Mouse (Mus musculus) kidney, postnatal 0 days (tissue): ENCODE results near the gene Rgs19. TPM values are rescaled to one million over a fixed set of nuclear protein-coding genes. Genes with fewer than 3 reads are reported as not detected.

ENCODE experiments used
- ATAC-seq: fragments of 200-750 bp; cut with Nextera tagmentation; replicated peaks from 2 replicates; pipeline ENCODE4 v1.8.0; 2017; ENCODE audit warnings: low read depth, moderate number of reproducible peaks, moderate TSS enrichment, moderate library complexity; ENCODE audit not compliant: low FRiP score
- DNase-seq: peaks from one replicate; pipeline ENCODE4 v3.0.0-alpha.2; 2016; ENCODE audit warnings: low spot score
- H3K27ac ChIP-seq: fragments of 300-500 bp; sonication (generic); 2 replicates; pipeline ENCODE4 v1.5.1; 2014; ENCODE audit warnings: mild to moderate bottlenecking
- H3K27me3 ChIP-seq: fragments of 300-500 bp; sonication (generic); 2 replicates; pipeline ENCODE4 v1.6.1; 2014; ENCODE audit warnings: low read length, mixed read lengths; ENCODE audit not compliant: insufficient read depth
- H3K36me3 ChIP-seq: fragments of 300-500 bp; sonication (generic); 2 replicates; pipeline ENCODE4 v1.6.1; 2014; ENCODE audit warnings: low read length, mixed read lengths; ENCODE audit not compliant: insufficient read depth
- H3K4me1 ChIP-seq: fragments of 300-500 bp; sonication (generic); replicated peaks from 2 replicates; pipeline ENCODE4 v1.6.1; 2014; ENCODE audit warnings: antibody characterized with exemption, low read length, mixed read lengths; ENCODE audit not compliant: insufficient read depth
- H3K4me2 ChIP-seq: fragments of 300-500 bp; sonication (generic); 2 replicates; pipeline ENCODE4 v1.6.1; 2014; ENCODE audit warnings: mild to moderate bottlenecking, low read length, moderate library complexity, mixed read lengths
- H3K4me3 ChIP-seq: fragments of 300-500 bp; sonication (generic); replicated peaks from 2 replicates; pipeline ENCODE4 v1.5.1; 2014; ENCODE audit warnings: low read depth, low read length
- H3K9ac ChIP-seq: fragments of 300-500 bp; sonication (generic); 2 replicates; pipeline ENCODE4 v1.6.1; 2014; ENCODE audit warnings: low read depth, low read length
- H3K9me3 ChIP-seq: fragments of 300-500 bp; sonication (generic); replicated peaks from 2 replicates; pipeline ENCODE4 v1.6.1; 2016; ENCODE audit warnings: low read length, inconsistent platforms, mixed read lengths
- CTCF ChIP-seq: IDR thresholded peaks from 2 replicates; pipeline ENCODE4 v1.5.1; 2016; ENCODE audit warnings: antibody characterized with exemption, low read depth, mild to moderate bottlenecking, moderate library complexity
- WGBS: fragments of 180-500 bp; shearing (Covaris S2); extraction: QIAGEN DNeasy Blood & Tissue Kit; methylation state at CpG from one replicate; pipeline ENCODE4 v1.1.7; 2014; 5-methylcytosine and 5-hydroxymethylcytosine counted together
- polyA plus RNA-seq: library from polyadenylated mRNA; unstranded; fragments of >200 nt; fragmentation: Nextera tagmentation; extraction: Ambion mirVana; gene quantifications from 2 replicates; pipeline ENCODE4 v1.2.1, GENCODE M21; 2015

Gene Rgs19
- polyA plus RNA-seq, 1 experiment from 2014 or later = 41.7 TPM

DNA sequence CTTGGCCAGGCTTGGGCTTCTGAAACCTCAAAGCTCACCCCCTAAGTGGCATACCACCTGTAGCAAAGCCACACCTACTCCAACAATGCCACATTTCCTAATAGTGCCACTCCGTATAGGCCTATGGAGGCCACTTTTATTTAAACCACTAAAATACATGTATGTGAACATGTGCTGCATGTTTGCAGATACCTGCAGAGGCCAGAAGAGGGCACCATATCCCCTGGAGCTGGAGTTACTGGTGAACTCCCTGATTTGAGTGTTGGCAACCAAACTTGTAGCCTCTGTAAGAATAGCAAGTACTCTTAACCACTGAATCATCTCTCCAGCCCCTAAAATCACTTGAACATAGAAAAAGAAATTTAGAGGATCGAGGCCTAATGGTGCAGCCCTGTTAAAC, 49.4 kb downstream of the Rgs19 start:
- Histone ChIP-seq H3K36me3 (peaks cover 61% of the 10 kb centered on the region), H3K27ac (no peak overlapping the region), H3K9ac (no peak overlapping the region), H3K4me1 (no peaks in the 10 kb centered on the region), H3K9me3 (no peaks in the 10 kb centered on the region), H3K27me3 (no peaks in the 10 kb centered on the region), H3K4me2 (no peak overlapping the region), H3K4me3 (no peak overlapping the region)
- DNase-seq (peak; percentile 63), ATAC-seq (no peak)
- 95% methylated on average over 2 of the region's 2 CpGs for WGBS
- peak; percentile 82 for TF ChIP-seq CTCF

Other genes with a start within 250 kb of the Rgs19 start
- 15.6 and 17.8 TPM in 2 replicates for gene Zbtb46, start 234.6 kb downstream of the Rgs19 start, polyA plus RNA-seq
- 0.12 and 0.17 TPM in 2 replicates for gene Abhd16b, start 200.8 kb downstream of the Rgs19 start, polyA plus RNA-seq
- 140 and 144 TPM in 2 replicates for gene Tpd52l2, start 196.8 kb downstream of the Rgs19 start, polyA plus RNA-seq
- gene Dnajc5, start 173.5 kb downstream of the Rgs19 start, polyA plus RNA-seq = 70.5 and 79.5 TPM in 2 replicates
- gene Uckl1, start 109.1 kb downstream of the Rgs19 start, polyA plus RNA-seq = 45.6 and 46.5 TPM in 2 replicates
- 46.3 and 52.2 TPM in 2 replicates for gene Prpf6, start 102.1 kb downstream of the Rgs19 start, polyA plus RNA-seq
- 30.0 and 30.3 TPM in 2 replicates for gene Zfp512b, start 101.2 kb downstream of the Rgs19 start, polyA plus RNA-seq
- 26.9 and 27.4 TPM in 2 replicates for gene Samd10, start 94.8 kb downstream of the Rgs19 start, polyA plus RNA-seq
- gene Gm29797, start 36.9 kb downstream of the Rgs19 start, polyA plus RNA-seq = not detected in 2 replicates
- gene Sox18, start 22.3 kb downstream of the Rgs19 start, polyA plus RNA-seq = 56.6 and 62.2 TPM in 2 replicates
- 22.6 and 23.4 TPM in 2 replicates for gene Tcea2, start 13.7 kb downstream of the Rgs19 start, polyA plus RNA-seq
- gene Lkaaear1, start 4.5 kb upstream of the Rgs19 start, polyA plus RNA-seq = not detected in 2 replicates
- gene Oprl1, start 21.0 kb upstream of the Rgs19 start, polyA plus RNA-seq = 0.19 and 0.25 TPM in 2 replicates
- gene Myt1, start 69.4 kb upstream of the Rgs19 start, polyA plus RNA-seq = not detected in 2 replicates
- gene Pcmtd2, start 143.9 kb upstream of the Rgs19 start, polyA plus RNA-seq = 39.5 and 41.7 TPM in 2 replicates
- 55.4 and 58.2 TPM in 2 replicates for gene Polr3k, start 170.4 kb upstream of the Rgs19 start, polyA plus RNA-seq